Mouse (Mus musculus) MEL-GATA-1-ER (cell line): Measurements from ENCODE around the gene Phip.

Source experiments
- DNase-seq: peaks from one replicate; pipeline ENCODE4 v3.0.0-alpha.2; 2012; ENCODE audit warnings: low read depth; ENCODE audit errors: extremely low read depth

The Phip gene

DNA sequence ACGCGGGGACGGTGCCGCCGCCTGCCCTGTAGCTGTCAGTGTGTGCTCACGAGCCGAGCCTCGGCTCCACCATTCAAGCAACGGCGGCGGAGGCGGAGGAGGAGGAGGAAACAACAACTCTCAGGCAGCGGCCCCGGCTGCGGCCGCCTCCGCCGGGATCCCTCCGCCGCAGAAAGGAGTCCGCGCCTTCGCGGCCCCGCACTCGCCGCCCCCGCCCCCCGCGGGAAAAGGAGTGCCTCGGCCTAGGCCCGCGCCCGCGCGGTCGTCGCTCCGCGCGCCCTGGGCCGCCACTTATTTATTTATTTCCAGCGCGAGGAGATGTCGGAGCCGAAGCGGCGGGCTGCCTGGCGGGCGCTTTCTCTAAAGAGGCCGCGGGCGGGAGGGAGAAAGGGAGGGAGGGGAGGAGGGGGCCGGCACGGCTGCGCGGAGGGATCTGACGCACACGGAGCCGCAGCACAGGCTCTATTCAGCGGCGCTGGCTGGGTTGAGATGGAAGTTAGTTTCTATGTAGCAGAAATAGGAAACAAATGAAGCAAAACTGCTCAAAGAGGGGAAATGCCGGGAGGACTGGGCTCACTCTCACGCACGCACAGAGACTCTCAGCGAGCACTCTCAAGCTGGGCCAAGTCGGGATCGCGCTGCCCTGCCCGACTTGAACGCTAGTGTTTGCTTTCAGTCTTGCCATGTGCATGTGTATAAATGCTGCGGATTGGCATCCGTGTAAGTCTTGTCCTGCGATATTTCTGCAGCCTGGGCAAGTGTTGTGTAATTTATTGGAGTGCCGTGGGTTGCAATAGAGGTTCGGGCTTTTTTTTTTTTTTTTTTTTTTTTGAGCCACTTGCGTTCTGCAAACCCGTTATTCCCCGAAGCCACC, at the start of gene Phip:
Gene Phip (minus strand): TSS at position 175 of the 874 bp plus-strand sequence.
- DNase-seq: peak; percentile 80

DNA sequence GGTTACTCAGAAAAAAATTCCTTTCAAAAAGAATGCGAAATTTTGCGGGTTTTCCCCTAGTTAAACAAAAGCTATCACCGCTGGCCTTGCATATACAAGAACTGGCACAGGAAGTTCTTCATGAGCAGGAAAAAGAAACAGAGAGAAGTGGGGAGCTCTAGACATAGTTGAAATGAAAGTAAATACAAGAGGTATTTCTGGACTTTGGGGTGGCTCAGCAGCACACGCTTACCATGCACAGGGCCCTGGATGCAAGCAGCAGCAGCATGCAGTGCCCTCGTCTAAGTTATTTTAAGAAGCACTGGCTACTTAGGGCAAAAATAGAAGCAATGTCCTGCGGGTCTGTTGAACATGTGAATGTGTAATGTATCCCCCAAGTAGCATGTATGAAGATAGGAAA, 48.4 kb upstream of the Phip start:
- no peak for DNase-seq

- DNase-seq: no peak
Observed at GRCm38 (mm10) chr9:83014516-83014915, 39.2 kb upstream of the Phip start.

GRCm38 (mm10) chr9:83008306-83008705, 33.0 kb upstream of the Phip start:
- no peak for DNase-seq

DNA sequence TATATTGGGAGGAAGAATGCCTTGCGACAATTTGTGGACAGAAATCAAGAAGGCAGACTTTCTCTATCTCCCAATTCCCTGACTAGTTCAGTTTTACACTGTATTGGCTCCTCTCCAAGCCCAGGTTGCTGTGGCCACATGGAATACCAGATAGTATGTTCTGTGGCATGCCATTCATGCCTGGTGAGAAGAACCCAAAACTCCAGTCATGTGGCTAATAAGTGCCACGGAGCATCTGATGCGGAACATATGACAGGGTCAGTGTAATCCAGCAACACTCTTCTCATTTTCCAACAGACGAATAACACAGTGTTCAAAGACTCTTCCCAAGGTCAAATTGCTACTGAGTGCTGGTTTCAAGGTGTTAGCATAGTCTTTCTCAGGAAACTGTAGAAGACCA, 26.0 kb upstream of the Phip start:
- DNase-seq: no peak

DNA sequence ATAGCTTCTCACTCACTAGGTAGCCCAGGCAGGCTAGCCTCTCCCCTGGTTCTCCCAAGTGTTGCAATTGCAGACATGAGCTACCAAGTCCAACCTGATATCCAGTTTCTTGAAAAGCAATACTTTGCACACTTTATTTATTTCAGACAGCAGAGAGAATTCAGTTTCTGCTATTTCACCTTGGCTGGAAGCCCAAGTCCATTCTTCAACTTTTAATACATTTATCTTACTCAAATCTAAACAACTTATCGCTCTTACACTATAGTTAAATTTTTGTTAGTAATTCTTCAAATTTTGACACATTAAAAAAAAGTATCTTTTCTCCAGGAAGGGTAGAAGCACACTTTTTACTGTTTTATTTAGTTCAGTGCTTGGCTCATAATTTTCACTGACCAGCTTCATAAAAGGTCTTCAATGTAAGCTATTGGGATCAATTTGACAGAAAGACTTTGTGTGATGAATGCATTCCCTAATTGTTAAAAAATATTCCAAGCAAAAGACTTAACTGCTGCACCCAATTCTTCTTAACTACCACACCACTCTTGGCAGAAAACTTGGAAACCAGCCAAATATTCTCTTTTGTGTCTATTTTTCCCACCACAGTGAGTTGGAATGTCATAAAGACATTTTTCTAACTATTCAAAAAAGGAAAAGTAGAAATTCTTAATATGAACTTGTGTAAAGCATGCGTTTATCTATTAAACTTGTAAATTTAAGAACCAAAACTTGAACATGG, 22.6 kb upstream of the Phip start:
- DNase-seq: no peak

- DNase-seq: no peak
Observed at GRCm38 (mm10) chr9:82976936-82977335, 1.6 kb upstream of the Phip start.

DNA sequence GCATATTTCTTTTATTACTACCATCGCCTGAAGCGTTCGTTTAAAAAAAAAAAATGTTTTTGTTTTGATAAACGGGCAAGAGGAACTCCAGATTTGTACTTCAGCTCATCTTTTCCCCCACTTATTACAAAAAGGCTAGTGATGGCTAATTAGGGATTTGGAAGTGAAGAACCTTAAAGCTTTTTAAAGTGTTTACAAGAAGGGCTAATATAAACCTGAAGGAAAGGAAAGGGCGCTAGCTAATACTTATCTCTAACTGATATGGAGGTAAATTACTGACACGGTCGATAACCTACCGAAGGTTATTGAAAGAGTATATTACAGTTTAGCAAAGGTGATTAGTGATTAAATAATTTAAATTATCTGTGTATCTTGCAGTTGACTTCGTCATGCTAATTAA, 903 bp upstream of the Phip start:
- DNase-seq: no peak

GRCm38 (mm10) chr9:82974962-82975341, 364 bp downstream of the Phip start:
- DNase-seq: no peak

- DNase-seq: peak; percentile 60
Observed at GRCm38 (mm10) chr9:82974187-82974861, 992 bp downstream of the Phip start.

DNA sequence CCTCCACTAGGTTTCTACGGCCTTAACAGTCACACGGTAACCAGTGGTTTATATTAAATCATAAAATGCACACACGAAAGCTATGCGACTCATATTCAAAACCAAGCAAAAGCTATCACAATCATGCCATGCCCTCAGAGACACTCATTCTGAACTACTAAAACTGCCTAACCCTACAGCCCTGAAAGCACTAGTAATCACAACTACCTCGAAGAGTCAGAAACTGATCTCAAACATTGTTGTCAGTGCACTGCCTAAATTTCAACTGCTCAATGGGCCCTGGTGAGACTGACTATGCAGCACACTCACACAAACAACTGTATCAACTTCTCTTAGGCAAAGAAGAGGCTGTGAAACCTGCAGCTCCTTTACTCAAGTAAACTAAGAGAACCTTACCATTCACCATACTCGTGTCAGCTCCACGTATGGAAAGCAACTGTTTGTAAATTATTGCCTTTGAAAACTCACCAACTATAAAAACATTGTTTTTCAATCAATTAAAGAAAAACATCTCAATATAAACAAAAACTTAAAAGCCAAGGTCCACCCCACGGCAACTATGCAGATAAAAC, 1.9 kb downstream of the Phip start:
- peak; percentile 39 for DNase-seq

DNA sequence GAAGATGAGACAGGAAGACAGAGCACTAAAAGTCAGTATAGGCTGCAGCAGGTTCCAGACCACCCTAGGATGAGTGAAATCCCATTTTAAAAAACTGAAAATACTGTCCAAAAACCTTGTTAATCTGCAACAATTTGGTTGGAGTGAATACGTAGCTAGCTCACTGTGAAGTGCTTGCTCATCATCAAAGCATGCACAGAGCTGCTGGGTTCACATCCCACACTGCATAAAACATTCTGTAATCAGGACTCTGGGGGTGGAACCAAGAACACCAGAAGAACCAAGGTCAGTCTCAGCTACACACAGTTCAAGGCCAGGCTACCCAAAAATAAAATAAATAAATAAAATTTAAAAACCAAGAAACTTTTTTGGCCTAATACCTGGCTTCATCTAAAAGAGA, 3.9 kb downstream of the Phip start:
- DNase-seq: no peak

DNA sequence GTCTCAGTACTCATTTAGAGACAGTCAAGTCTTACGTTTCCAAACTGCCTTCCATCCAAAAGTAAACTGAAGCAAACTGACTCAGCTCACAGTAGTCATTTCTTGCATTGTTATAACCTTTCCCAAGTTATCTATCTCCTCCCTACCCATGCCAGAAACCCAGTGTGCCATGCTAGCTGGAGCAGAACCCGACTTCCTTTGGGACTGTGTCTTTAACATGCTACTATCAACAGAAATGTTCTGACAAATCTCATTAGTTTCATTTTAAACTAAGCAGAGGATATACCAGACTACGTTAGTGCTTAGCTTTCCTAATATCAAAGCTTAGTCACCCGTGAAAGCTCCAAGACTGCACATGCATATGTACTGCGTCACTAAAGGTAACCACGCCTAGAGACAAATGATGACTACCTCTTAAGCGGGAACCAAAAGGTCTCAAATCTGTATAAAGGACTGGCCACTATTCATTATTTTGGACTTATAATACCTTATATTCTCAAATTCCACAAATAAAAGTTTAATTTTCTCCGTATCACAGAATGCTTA, 8.2 kb downstream of the Phip start:
- no peak for DNase-seq

- no peak for DNase-seq
Observed at GRCm38 (mm10) chr9:82963981-82964380, 11.3 kb downstream of the Phip start.

- no peak for DNase-seq
Observed at GRCm38 (mm10) chr9:82961352-82961751, 14.0 kb downstream of the Phip start.

DNA sequence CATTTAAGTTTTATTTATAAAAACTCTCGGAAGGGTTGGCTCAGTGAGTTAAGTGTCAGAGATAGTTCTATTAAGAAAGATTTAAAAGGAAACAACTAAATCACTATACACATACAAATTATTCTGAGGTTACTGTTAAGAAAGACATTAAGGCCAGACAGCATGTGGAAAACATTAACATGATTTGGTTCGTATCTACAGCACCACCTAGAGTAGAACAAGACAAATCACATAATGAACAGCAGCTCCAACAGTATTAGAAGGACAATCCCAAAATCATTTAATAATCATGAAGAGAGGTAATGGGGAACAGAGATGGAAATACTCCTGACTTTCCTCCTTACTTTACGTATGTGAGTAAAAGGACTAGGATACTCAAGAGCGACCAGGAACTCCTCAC, 20.0 kb downstream of the Phip start:
- no peak for DNase-seq

DNA sequence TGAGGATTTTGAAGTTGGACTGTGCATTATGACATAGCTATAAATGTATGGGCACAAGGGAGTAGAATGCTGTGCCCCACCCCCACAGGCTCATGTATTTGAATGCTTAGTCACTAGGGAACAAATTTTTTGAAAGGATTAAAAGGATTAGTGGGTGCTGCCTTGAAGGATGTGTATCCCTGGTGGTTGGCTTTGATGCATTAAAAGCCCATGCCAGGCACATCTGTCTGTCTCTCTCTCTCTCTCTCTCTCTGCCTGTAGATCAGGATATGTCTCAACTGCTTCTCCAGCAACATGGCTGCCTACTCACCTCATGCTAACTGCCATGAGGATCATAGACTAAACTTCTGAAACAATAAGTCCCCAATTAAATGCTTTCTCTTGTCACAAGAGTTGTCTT, 23.0 kb downstream of the Phip start:
- no peak for DNase-seq

DNA sequence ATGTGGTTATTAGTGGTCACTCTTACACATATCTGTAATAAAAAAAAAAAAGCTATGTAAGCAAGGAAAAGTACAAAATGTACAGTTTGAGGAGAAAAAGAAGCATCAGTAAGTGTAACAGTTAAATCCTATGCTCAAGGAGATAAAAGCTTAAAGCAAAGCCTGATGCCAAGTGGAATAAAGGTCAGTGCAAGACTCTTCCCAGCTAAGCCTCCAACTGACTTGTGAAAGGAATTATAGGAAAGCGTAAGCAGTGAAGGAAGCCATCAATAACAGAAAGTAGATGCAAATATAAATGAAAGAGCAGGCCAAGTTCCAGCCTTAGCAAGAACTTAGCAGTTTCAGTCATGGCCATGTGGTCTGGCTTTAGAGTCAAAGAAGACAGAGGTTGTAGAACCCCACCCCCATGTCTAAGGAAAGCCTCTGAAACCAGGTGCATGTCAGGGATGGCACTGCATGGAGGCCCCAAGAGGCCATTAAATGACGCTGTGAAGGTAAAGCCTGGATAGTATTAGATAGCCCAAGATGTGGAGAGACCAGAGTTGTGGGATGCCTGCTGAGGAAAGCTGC, 23.8 kb downstream of the Phip start:
- no peak for DNase-seq

DNA sequence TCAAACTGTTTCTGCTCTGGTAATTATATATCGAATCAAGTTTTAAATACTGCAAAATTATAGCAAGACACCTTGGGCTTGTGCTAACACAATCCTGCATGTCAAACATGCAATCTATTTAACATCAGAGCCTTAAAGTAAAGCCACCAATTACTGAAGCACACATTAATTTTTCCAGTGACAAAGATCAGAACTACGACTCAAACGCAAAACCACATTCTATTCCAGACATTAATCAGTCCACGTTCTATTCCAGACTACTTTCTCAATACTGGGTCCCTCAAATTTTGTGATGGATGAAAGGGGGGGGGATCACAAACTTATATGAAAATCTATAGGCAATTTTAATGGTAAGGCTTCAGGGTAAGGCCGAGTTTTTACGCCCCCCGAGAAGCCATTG, 68.1 kb downstream of the Phip start:
- DNase-seq: no peak

GRCm38 (mm10) chr9:82888645-82889044, 86.7 kb downstream of the Phip start:
- DNase-seq: peak; percentile 4

- no peak for DNase-seq
Observed at GRCm38 (mm10) chr9:82884177-82884576, 91.1 kb downstream of the Phip start.
